Mouse (Mus musculus): ENCODE results near the gene Glrx3.

DNA sequence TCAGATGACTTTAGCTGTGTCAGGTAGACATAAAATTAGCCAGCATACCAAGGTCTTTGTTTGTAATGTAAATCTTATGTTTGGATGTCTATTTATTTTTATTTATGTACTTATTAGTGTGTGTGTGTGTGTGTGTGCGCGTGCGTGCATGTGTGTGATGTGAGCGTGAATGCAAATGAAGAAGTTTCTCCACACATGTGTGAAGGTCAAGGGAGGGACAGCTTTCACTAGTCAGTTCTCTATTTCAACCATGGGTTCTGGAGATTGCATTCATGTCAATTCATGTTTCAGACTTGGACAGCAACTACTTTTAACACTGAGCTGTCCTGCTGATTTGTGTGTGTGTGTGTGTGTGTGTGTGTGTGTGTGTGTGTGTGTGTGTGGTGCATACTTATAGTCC is 16.2 kb upstream of the Glrx3 start:
- TF ChIP-seq CTCF (IDR thresholded peaks at IDR 0.05; ENCODE audit: low read depth): no peak
- TF ChIP-seq EP300 (IDR thresholded peaks at IDR 0.05; ENCODE audit: low read depth): no peak

Measured in heart, postnatal 0 days (tissue).